Mouse (Mus musculus) limb, embryonic 14.5 days (tissue): ENCODE results near the gene Mob3b. TPM values are rescaled to one million over a fixed set of nuclear protein-coding genes. Genes with fewer than 3 reads are reported as not detected.

Experiments
- ATAC-seq: fragments of 200-750 bp; cut with Nextera tagmentation; 2 replicates; pipeline ENCODE4 v1.8.0; 2017; ENCODE audit warnings: low read depth, moderate number of reproducible peaks, moderate TSS enrichment; ENCODE audit not compliant: low FRiP score
- DNase-seq: peaks from one replicate; pipeline ENCODE4 v3.0.0-alpha.2; 2015; ENCODE audit warnings: low spot score
- H3K27ac ChIP-seq: fragments of 300-500 bp; sonication (generic); replicated peaks from 2 replicates; pipeline ENCODE4 v1.5.1; 2014; ENCODE audit warnings: low read depth, mild to moderate bottlenecking, low read length, moderate library complexity, mixed read lengths
- H3K27me3 ChIP-seq: fragments of 300-500 bp; sonication (generic); 2 replicates; pipeline ENCODE4 v1.6.1; 2014; ENCODE audit warnings: low read length, mixed read lengths; ENCODE audit not compliant: control insufficient read depth, insufficient read depth
- H3K36me3 ChIP-seq: fragments of 300-500 bp; sonication (generic); 2 replicates; pipeline ENCODE4 v1.6.1; 2014; ENCODE audit warnings: mild to moderate bottlenecking, low read length, moderate library complexity, mixed read lengths; ENCODE audit not compliant: control insufficient read depth, insufficient read depth
- H3K4me1 ChIP-seq: fragments of 300-500 bp; sonication (generic); 2 replicates; pipeline ENCODE4 v1.6.1; 2014; ENCODE audit warnings: antibody characterized with exemption, low read length, mixed read lengths; ENCODE audit not compliant: control insufficient read depth, insufficient read depth
- H3K4me2 ChIP-seq: fragments of 300-500 bp; sonication (generic); replicated peaks from 2 replicates; pipeline ENCODE4 v1.6.1; 2014; ENCODE audit warnings: low read depth, mild to moderate bottlenecking, low read length, moderate library complexity; ENCODE audit not compliant: severe bottlenecking
- H3K4me3 ChIP-seq: fragments of 300-500 bp; sonication (generic); replicated peaks from 2 replicates; pipeline ENCODE4 v1.5.1; 2014; ENCODE audit warnings: low read length
- H3K9ac ChIP-seq: fragments of 300-500 bp; sonication (generic); 2 replicates; pipeline ENCODE4 v1.6.1; 2014; ENCODE audit warnings: mild to moderate bottlenecking, low read depth, low read length, moderate library complexity; ENCODE audit not compliant: severe bottlenecking
- H3K9me3 ChIP-seq: fragments of 300-500 bp; sonication (generic); 2 replicates; pipeline ENCODE4 v1.6.1; 2016; ENCODE audit warnings: low read length; ENCODE audit not compliant: control insufficient read depth
- POLR2A ChIP-seq: fragments of 200-500 bp; IDR thresholded peaks from 2 replicates; pipeline ENCODE4 v1.8.0; 2012; ENCODE audit warnings: inconsistent platforms, mild to moderate bottlenecking, moderate library complexity, borderline replicate concordance; ENCODE audit not compliant: insufficient read depth, insufficient read length; ENCODE audit errors: extremely low read depth
- WGBS: fragments of 180-500 bp; shearing (Covaris S2); extraction: QIAGEN DNeasy Blood & Tissue Kit; methylation state at CpG from one replicate; pipeline ENCODE4 v1.1.7; 2014; 5-methylcytosine and 5-hydroxymethylcytosine counted together
- polyA plus RNA-seq, 2 experiments: library from polyadenylated mRNA; depleted of rRNA in 1 of 2; stranded (reverse) in 1 of 2; unstranded in 1 of 2; fragments of >200 nt; fragmentation: Nextera tagmentation in 1 of 2; extraction: Ambion mirVana in 1 of 2; gene quantifications; 2 replicates each; pipeline versions ENCODE4 v1.2.1 to v1.2.3; 2012 to 2014

Mob3b gene
- polyA plus RNA-seq, 2 experiments = 3.3 to 7.8 TPM

GRCm38 (mm10) chr4:35101201-35101600, 56.1 kb downstream of the Mob3b start:
- no peak overlapping the region for H3K27ac ChIP-seq
- DNase-seq = no peak
- no peak for ATAC-seq
- H3K36me3 ChIP-seq = no peaks in the 10 kb centered on the region
- H3K4me1 ChIP-seq = peaks cover 15% of the 10 kb centered on the region
- no peaks in the 10 kb centered on the region for H3K27me3 ChIP-seq
- H3K9ac ChIP-seq = no peak overlapping the region
- no peak overlapping the region for H3K4me2 ChIP-seq
- H3K9me3 ChIP-seq = no peaks in the 10 kb centered on the region
- no peak for TF ChIP-seq POLR2A
- WGBS = 32% methylated on average over 7 of the region's 7 CpGs
- H3K4me3 ChIP-seq = no peak overlapping the region

GRCm38 (mm10) chr4:35099865-35100780, 57.2 kb downstream of the Mob3b start:
- ATAC-seq (peak; percentile 89), DNase-seq (peak; percentile 85)
- Histone ChIP-seq H3K4me1 (peaks cover 19% of the 10 kb centered on the region), H3K9me3 (no peaks in the 10 kb centered on the region), H3K9ac (peak overlapping the region; percentile 44), H3K27me3 (no peaks in the 10 kb centered on the region), H3K4me3 (peak overlapping the region; percentile 36), H3K27ac (no peak overlapping the region; the same call in 1 of the 2 replicates), H3K4me2 (peak overlapping the region; percentile 66), H3K36me3 (no peaks in the 10 kb centered on the region)
- no peak for TF ChIP-seq POLR2A
- 12% methylated on average over 29 of the region's 29 CpGs for WGBS

GRCm38 (mm10) chr4:35099210-35099864, 57.9 kb downstream of the Mob3b start:
- Histone ChIP-seq H3K9me3 (no peaks in the 10 kb centered on the region), H3K4me2 (peak overlapping the region; percentile 66), H3K9ac (peak overlapping the region; percentile 44), H3K36me3 (no peaks in the 10 kb centered on the region), H3K4me1 (peaks cover 19% of the 10 kb centered on the region), H3K27me3 (no peaks in the 10 kb centered on the region), H3K27ac (no peak overlapping the region), H3K4me3 (peak overlapping the region; percentile 36)
- peak; percentile 64; the same call in 1 of the 2 replicates for ATAC-seq
- no peak for TF ChIP-seq POLR2A
- 20% methylated on average over 17 of the region's 17 CpGs for WGBS
- DNase-seq = no peak

- TF ChIP-seq POLR2A = no peak
- Histone ChIP-seq H3K36me3 (no peaks in the 10 kb centered on the region), H3K9me3 (no peaks in the 10 kb centered on the region), H3K4me3 (no peak overlapping the region), H3K4me2 (no peak overlapping the region), H3K27me3 (no peaks in the 10 kb centered on the region), H3K27ac (no peak overlapping the region), H3K4me1 (peaks cover 19% of the 10 kb centered on the region), H3K9ac (no peak overlapping the region)
- WGBS = 86% methylated on average over 6 of the region's 6 CpGs
- DNase-seq (no peak), ATAC-seq (no peak)
Measured at GRCm38 (mm10) chr4:35098552-35098951, 58.7 kb downstream of the Mob3b start.
